Mouse (Mus musculus): ENCODE data around the gene Tex50. TPM values are rescaled to one million over a fixed set of nuclear protein-coding genes. Genes with fewer than 3 reads are reported as not detected.
A peak's percentile ranks its signal among the peaks of the same experiment; 100 is the strongest.
"Not testable (repeated sequence)": the region's sequence is repeated elsewhere in the genome, so short reads cannot be mapped to it uniquely, and the experiment has no call there.

Tex50 gene
- polyA plus RNA-seq, 1 experiment from 2014 or later = 0.21 TPM

GRCm38 (mm10) chr1:161147888-161148287, 11.2 kb downstream of the Tex50 start:
- H3K4me3 ChIP-seq = no peak overlapping the region
- peaks cover under 1% of the 10 kb centered on the region for H3K4me1 ChIP-seq
- no peaks in the 10 kb centered on the region for H3K27me3 ChIP-seq (replicated peaks; ENCODE audit: low read depth, poor library complexity, severe bottlenecking)
- WGBS = 83% methylated on average over 2 of the region's 2 CpGs
- no peak overlapping the region for H3K27ac ChIP-seq (replicated peaks)
- no peaks in the 10 kb centered on the region for H3K9me3 ChIP-seq
- no peak for DNase-seq (ENCODE audit: low spot score)
- H3K36me3 ChIP-seq (replicated peaks) = no peaks in the 10 kb centered on the region

GRCm38 (mm10) chr1:161145611-161146010, 13.5 kb downstream of the Tex50 start:
- 84% methylated on average over 8 of the region's 8 CpGs for WGBS
- not testable (repeated sequence) for H3K4me3 ChIP-seq

GRCm38 (mm10) chr1:161143216-161143615, 15.9 kb downstream of the Tex50 start:
- Histone ChIP-seq H3K9me3 (no peaks in the 10 kb centered on the region), H3K27ac (replicated peaks) (no peak overlapping the region), H3K4me1 (peaks cover 7% of the 10 kb centered on the region), H3K36me3 (replicated peaks) (no peaks in the 10 kb centered on the region), H3K4me3 (peak overlapping the region; percentile 60), H3K27me3 (replicated peaks; ENCODE audit: low read depth, poor library complexity, severe bottlenecking) (peaks cover 7% of the 10 kb centered on the region; the same call in 1 of the 2 replicates)
- no peak for DNase-seq (ENCODE audit: low spot score)
- WGBS = 90% methylated on average over 7 of the region's 7 CpGs

More at GRCm38 (mm10) chr1:161145611-161146010, 13.5 kb downstream of the Tex50 start:
- DNase-seq (ENCODE audit: low spot score); H3K4me1 ChIP-seq; H3K27ac ChIP-seq (replicated peaks); H3K9me3 ChIP-seq; H3K27me3 ChIP-seq (replicated peaks; ENCODE audit: low read depth, poor library complexity, severe bottlenecking); H3K36me3 ChIP-seq (replicated peaks): not testable (repeated sequence)

- 5% methylated on average over 33 of the region's 33 CpGs for WGBS
- Histone ChIP-seq H3K27ac (replicated peaks) (peak within 1 kb of the TSS; percentile 65), H3K4me1 (peaks cover 7% of the 10 kb centered on the region), H3K4me3 (peak within 1 kb of the TSS; percentile 60), H3K36me3 (replicated peaks) (no peaks in the 10 kb centered on the region), H3K9me3 (no peaks in the 10 kb centered on the region), H3K27me3 (replicated peaks; ENCODE audit: low read depth, poor library complexity, severe bottlenecking) (peaks cover 7% of the 10 kb centered on the region; the same call in 1 of the 2 replicates)
- DNase-seq (ENCODE audit: low spot score) = peak; percentile 85
Measured at GRCm38 (mm10) chr1:161142531-161143159, 16.5 kb downstream of the Tex50 start, which contains the start of gene Ankrd45. Gene Ankrd45, plus strand, starts transcription at chr1:161142691.

GRCm38 (mm10) chr1:161140026-161140762, 18.9 kb downstream of the Tex50 start:
- H3K27me3 ChIP-seq (replicated peaks; ENCODE audit: low read depth, poor library complexity, severe bottlenecking) = peaks cover 7% of the 10 kb centered on the region; the same call in 1 of the 2 replicates

GRCm38 (mm10) chr1:161139496-161139895, 19.6 kb downstream of the Tex50 start:
- 85% methylated on average over 2 of the region's 2 CpGs for WGBS
- H3K27me3 ChIP-seq (replicated peaks; ENCODE audit: low read depth, poor library complexity, severe bottlenecking) = peaks cover 7% of the 10 kb centered on the region; the same call in 1 of the 2 replicates
- peaks cover 7% of the 10 kb centered on the region for H3K4me1 ChIP-seq
- no peak for DNase-seq (ENCODE audit: low spot score)
- H3K27ac ChIP-seq (replicated peaks) = no peak overlapping the region
- no peaks in the 10 kb centered on the region for H3K9me3 ChIP-seq
- no peaks in the 10 kb centered on the region for H3K36me3 ChIP-seq (replicated peaks)
- H3K4me3 ChIP-seq = no peak overlapping the region

More at GRCm38 (mm10) chr1:161140026-161140762, 18.9 kb downstream of the Tex50 start:
- DNase-seq (ENCODE audit: low spot score) = peak; percentile 24
- no peaks in the 10 kb centered on the region for H3K36me3 ChIP-seq (replicated peaks)
- no peak overlapping the region for H3K27ac ChIP-seq (replicated peaks)
- 81% methylated on average over 9 of the region's 9 CpGs for WGBS
- H3K4me1 ChIP-seq = peaks cover 7% of the 10 kb centered on the region
- H3K9me3 ChIP-seq = no peaks in the 10 kb centered on the region
- H3K4me3 ChIP-seq = no peak overlapping the region

- 3% methylated on average over 41 of the region's 41 CpGs for WGBS
- Histone ChIP-seq H3K4me3 (peak within 1 kb of the TSS; percentile 93), H3K27ac (replicated peaks) (peak within 1 kb of the TSS; percentile 82), H3K4me1 (peaks cover 14% of the 10 kb centered on the region), H3K36me3 (replicated peaks) (peaks cover 17% of the 10 kb centered on the region), H3K9me3 (no peaks in the 10 kb centered on the region), H3K27me3 (replicated peaks; ENCODE audit: low read depth, poor library complexity, severe bottlenecking) (no peaks in the 10 kb centered on the region)
- peak; percentile 93 for DNase-seq (ENCODE audit: low spot score)
Measured at GRCm38 (mm10) chr1:161130726-161131664, 28.1 kb downstream of the Tex50 start, which contains the start of gene Klhl20. Gene Klhl20, minus strand, starts transcription at chr1:161131511.

GRCm38 (mm10) chr1:161126461-161126860, 32.7 kb downstream of the Tex50 start:
- DNase-seq (ENCODE audit: low spot score) = no peak
- no peak overlapping the region for H3K4me3 ChIP-seq
- no peak overlapping the region for H3K27ac ChIP-seq (replicated peaks)
- 60% methylated on average over 1 of the region's 1 CpGs for WGBS
- H3K36me3 ChIP-seq (replicated peaks) = peaks cover 18% of the 10 kb centered on the region
- no peaks in the 10 kb centered on the region for H3K27me3 ChIP-seq (replicated peaks; ENCODE audit: low read depth, poor library complexity, severe bottlenecking)
- H3K4me1 ChIP-seq = peaks cover 14% of the 10 kb centered on the region
- no peaks in the 10 kb centered on the region for H3K9me3 ChIP-seq

GRCm38 (mm10) chr1:161122661-161123418, 36.3 kb downstream of the Tex50 start:
- no peak overlapping the region for H3K27ac ChIP-seq (replicated peaks)
- H3K27me3 ChIP-seq (replicated peaks; ENCODE audit: low read depth, poor library complexity, severe bottlenecking) = no peaks in the 10 kb centered on the region
- no peaks in the 10 kb centered on the region for H3K4me1 ChIP-seq
- H3K9me3 ChIP-seq = no peaks in the 10 kb centered on the region
- peaks cover 17% of the 10 kb centered on the region for H3K36me3 ChIP-seq (replicated peaks)
- WGBS = 91% methylated on average over 10 of the region's 10 CpGs
- DNase-seq (ENCODE audit: low spot score) = no peak
- no peak overlapping the region for H3K4me3 ChIP-seq

- H3K4me3 ChIP-seq = no peak overlapping the region
- H3K4me1 ChIP-seq = no peaks in the 10 kb centered on the region
- peaks cover 3% of the 10 kb centered on the region for H3K36me3 ChIP-seq (replicated peaks)
- no peaks in the 10 kb centered on the region for H3K27me3 ChIP-seq (replicated peaks; ENCODE audit: low read depth, poor library complexity, severe bottlenecking)
- no peak for DNase-seq (ENCODE audit: low spot score)
- H3K9me3 ChIP-seq = no peaks in the 10 kb centered on the region
- H3K27ac ChIP-seq (replicated peaks) = no peak overlapping the region
Measured at GRCm38 (mm10) chr1:161114591-161114990, 44.5 kb downstream of the Tex50 start.

GRCm38 (mm10) chr1:161109216-161109615, 49.9 kb downstream of the Tex50 start:
- Histone ChIP-seq H3K36me3 (replicated peaks) (peaks cover 27% of the 10 kb centered on the region), H3K27ac (replicated peaks) (no peak overlapping the region), H3K4me1 (no peaks in the 10 kb centered on the region), H3K27me3 (replicated peaks; ENCODE audit: low read depth, poor library complexity, severe bottlenecking) (no peaks in the 10 kb centered on the region), H3K4me3 (no peak overlapping the region), H3K9me3 (no peaks in the 10 kb centered on the region)
- 92% methylated on average over 8 of the region's 8 CpGs for WGBS
- DNase-seq (ENCODE audit: low spot score) = no peak

Measured in embryonic facial prominence, embryonic 10.5 days (tissue).